Mouse (Mus musculus) B cell, adult 2 months (primary cell): Measurements from ENCODE around the gene Xxylt1.

Source experiments
- DNase-seq, 2 experiments: peaks; one replicate each; pipeline ENCODE4 v3.0.0; 2022

Xxylt1 gene

GRCm38 (mm10) chr16:31023803-31024202, 57.4 kb downstream of the Xxylt1 start:
- DNase-seq: no peak

DNA sequence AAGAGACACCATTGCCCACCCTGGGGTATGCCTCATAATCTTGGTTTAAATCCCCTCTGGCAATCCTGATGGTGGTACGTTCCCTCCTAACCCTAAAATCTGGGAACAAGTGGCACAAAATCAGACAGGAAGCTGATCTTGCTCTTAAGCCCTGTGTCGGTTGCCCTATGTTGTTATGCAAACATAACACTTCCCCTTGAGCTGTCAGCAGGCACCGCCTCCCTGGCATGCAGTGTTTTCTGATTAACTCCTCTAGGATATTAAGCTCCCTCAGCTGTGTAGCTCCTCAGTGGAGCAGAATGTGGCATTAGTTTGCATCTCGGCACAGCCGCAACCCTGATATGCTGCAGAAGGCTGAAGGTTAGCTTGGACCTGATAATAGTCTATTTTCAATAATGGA, 58.9 kb downstream of the Xxylt1 start:
- DNase-seq: peak; percentile 12 to 24

- no peak for DNase-seq
These were observed 61.7 kb downstream of the Xxylt1 start for GRCm38 (mm10) chr16:31019514-31019913.

- no peak for DNase-seq
These were observed 63.4 kb downstream of the Xxylt1 start for GRCm38 (mm10) chr16:31017687-31018413.

- DNase-seq: no peak
These were observed 64.6 kb downstream of the Xxylt1 start for GRCm38 (mm10) chr16:31016669-31017068.

- peak; percentile 73 to 75 for DNase-seq
These were observed 65.1 kb downstream of the Xxylt1 start for GRCm38 (mm10) chr16:31016169-31016568.

DNA sequence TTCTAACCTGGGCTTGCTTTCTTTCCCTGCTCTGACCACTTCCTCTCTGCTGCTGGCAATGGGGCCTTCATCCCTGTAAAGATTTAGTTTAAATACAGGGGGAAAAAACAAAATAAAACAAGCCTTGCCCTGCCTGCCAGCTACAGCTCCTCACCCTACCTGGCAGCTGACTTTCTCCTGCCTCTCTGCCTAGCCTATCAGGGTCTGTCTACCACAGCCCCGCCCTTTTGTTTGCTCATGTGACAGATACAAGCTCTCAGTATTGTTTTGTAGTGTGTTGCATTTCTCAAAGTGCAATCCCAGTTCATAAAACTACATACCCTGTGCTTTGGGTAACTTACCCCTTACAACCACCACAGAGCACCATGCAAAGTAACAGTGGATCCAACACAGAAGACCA, 66.0 kb downstream of the Xxylt1 start:
- DNase-seq: no peak

DNA sequence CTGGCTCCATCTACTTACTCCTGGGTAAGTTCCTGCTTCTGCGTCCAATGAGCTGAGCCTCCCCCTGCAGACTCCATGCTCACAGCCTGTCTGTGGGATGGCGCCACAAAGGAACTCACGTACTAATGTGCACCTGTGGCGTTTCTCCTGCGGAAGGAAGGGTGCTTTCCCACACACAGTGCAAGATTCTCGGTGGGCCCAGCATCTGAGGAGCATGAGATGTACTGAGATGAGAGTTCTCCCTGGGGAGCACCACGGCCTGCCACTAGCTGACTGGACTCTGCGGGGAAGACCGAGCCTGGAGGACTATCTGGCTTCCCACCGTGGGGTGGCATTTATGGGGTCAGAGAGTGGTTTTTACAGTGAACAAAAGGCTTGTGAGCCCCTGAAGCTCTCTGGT, 69.0 kb downstream of the Xxylt1 start:
- no peak for DNase-seq

GRCm38 (mm10) chr16:31010443-31010842, 70.8 kb downstream of the Xxylt1 start:
- no peak for DNase-seq

GRCm38 (mm10) chr16:31008326-31008725, 72.9 kb downstream of the Xxylt1 start:
- DNase-seq: no peak

DNA sequence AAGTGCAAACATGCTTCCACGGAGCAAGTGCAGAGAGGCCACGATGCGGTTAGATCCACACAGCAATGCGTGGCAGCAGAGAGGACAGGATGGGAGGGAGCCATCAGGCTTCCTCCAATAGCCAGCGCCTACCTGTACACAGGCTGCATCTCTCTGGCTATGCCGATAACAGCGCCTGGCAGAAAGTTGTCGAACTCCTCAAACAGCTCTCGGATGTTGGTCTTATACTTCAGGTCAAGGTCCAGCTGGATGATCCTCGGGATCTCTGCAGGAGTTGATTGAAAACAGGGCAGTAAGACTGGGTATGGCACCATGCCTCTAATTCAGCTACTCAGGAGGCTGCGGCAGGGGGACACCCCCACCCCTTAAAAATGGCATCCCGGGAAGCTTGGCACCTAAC, 73.7 kb downstream of the Xxylt1 start:
- DNase-seq: no peak

- DNase-seq: no peak
These were observed 75.5 kb downstream of the Xxylt1 start for GRCm38 (mm10) chr16:31005693-31006092.

DNA sequence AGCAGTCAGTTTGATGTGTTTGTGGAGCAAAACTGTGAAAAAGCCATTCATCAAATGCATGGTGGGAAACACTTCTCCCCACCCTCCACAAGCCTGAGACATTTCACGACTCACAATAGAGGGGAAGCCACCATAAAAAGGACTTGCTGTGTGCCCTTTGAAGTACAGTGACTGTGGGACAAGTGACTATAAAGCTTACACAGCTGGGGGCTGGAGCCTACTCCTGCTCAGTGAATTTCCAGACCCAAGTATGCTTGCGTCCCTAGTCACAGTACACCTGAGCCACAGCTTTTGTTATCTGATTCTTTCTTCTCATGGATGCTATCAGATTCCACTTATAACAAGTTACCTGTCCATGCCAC, 76.9 kb downstream of the Xxylt1 start:
- no peak for DNase-seq

DNA sequence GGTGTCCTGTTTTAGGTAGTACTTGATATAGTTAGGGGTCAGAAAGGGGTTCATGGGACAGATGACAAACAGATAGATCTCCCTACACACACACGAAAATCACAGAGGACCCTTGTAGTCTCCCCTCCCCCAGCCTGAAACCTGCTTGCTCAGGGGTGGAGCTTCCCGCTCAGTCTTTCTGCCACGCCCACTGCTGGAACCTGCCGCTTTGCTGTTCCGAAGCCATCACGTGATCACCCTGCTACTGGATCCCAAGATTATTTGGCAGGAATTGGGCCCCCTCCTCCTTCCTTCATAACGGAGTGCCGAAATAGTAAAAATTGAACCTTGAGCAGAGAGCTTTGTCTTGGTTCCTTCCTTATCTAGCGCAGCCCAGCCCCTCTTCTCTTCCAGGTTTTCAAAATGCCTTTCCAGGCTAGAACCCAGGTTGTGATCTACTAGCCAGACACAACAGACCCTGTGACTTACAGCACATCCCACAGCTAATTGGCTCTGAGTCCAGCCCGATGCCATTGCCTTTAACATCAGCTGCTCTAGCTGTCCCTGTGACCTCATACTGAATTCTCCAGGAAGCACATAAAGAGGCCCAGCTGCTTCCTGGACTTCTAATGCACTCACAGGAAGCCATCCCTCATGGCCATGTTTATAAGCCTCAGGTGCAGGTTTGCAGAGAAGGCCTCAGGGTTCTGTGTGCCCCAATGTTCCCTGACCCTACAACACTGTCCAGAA, 77.5 kb downstream of the Xxylt1 start:
- DNase-seq: peak; percentile 15 to 17

GRCm38 (mm10) chr16:31002926-31003325, 78.3 kb downstream of the Xxylt1 start:
- no peak for DNase-seq

GRCm38 (mm10) chr16:31002117-31002516, 79.1 kb downstream of the Xxylt1 start:
- no peak for DNase-seq

DNA sequence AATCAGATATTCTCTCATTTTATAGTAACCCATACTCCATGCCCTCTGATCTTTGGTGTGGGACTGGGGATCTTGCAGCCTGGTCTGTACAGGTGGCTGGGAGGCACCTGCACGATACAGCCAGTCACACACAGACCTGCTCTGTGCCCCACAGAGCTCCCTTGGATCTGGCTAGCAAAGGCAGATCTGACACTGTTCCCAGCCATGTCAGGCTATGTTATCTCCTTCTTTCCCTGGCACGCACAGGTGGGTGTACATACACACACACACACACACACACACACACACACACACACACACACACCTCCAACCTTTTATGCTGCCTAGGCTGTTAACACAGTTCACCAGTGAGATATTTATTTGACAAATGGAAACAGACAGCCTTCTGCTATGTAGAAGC, 82.5 kb downstream of the Xxylt1 start:
- no peak for DNase-seq

GRCm38 (mm10) chr16:30998048-30998447, 83.2 kb downstream of the Xxylt1 start:
- no peak for DNase-seq

DNA sequence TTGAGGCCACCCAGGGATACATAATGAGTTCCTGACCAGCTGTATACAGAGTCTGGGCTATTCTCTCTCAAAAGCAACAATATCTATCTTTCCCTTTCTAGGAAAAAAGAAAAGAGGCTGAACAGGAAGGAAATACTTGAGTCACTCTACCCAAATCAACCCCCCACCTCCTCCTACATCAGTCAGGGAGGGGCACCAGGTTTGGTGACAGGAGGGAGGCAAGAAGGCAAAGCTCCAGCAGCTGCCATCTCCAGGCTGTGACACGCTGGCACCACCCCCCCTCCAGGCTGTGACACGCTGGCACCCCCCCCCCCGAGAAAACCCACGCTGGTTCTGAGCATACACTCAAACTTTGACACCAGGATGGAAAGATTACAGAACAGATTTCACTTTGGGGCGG, 85.8 kb downstream of the Xxylt1 start:
- DNase-seq: no peak

DNA sequence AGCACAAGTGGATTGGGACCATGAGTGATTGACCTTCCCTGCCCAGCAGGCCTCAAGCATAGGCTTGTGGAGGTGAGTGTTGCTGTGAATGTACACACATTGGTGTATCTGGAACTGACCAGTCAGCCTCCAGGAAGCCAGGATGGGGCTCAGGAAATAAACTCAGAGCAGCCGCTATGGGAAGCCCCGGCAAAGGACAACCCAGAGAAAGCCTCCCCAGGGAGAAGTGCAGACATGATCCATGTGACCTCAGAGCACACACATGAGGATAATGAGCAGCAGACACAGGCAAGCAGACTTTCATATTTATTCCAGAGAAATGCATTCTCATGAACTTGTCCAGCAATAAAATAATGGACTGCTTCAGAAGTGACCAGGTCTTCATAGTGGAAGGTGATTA, 86.4 kb downstream of the Xxylt1 start:
- no peak for DNase-seq

DNA sequence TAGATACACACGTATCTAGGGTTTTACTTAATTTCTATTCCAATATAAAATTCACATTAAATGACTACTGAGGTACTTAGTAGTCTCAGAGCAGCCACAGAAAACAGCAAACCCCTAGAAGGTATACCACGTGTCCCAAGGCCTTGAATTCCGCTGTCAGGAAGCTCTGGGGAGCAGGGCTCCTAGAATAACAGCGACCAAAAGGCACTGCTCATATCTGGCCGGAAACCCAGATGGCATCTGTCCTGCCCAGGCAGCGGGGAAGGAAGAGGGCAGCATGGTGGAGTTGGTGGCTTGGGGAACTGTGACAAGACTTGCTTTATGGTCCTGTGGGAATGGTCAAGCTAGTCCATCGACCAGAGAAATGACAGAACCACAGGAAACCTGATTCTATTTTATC, 86.9 kb downstream of the Xxylt1 start:
- no peak for DNase-seq

- DNase-seq: no peak
These were observed 88.7 kb downstream of the Xxylt1 start for GRCm38 (mm10) chr16:30992568-30992967.

DNA sequence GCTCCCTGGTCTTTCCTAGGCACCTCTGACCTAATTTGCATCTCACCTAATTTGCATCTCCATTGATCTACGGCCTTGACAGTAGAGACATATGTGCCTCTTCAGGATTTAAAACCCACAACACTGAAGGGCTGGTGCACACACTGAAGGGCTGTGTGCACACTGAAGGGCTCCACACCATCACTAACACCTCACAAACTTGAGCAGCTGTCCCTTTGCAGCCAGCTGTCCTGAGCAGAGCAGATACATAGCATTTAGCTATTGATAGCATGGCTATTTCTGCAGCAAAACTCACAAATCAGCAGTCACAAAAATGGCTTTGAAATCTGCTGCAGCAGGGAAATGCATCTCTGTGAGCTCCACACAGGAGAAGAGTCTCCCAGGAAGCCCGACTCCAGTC, 90.6 kb downstream of the Xxylt1 start:
- no peak for DNase-seq

GRCm38 (mm10) chr16:30988225-30988624, 93.0 kb downstream of the Xxylt1 start:
- no peak for DNase-seq

DNA sequence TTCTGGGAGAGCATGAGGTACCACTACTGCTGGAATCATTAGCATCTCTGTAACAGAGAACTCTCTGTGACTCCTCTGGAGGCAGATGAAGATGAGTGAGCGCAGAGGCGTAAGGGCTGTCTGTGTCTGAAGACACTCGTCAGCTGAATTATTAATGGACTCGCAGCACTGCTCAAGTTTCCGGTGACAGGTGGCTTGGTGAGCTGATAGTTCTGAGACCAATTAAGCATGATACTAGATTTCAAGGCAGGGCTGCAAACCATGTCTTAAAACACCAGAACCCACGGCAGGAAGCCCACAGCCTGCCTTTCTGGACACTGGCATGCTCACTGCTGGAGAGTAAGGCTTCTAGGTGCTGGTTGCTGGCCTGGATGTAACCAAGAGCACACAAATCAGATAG, 93.5 kb downstream of the Xxylt1 start:
- DNase-seq: no peak
